Mouse (Mus musculus): ENCODE measurements around the gene Paxbp1. TPM values are rescaled to one million over a fixed set of nuclear protein-coding genes. Genes with fewer than 3 reads are reported as not detected.

The Paxbp1 gene
- total RNA-seq, 2 experiments from 2014 or later = 39.7 to 74.0 TPM

GRCm38 (mm10) chr16:91056043-91056821 is 11.9 kb upstream of the Paxbp1 start:
- intact Hi-C loops (cut with DNase I) = no loop called here
- peak; percentile 52 to 67 for DNase-seq (ENCODE audit: low spot score in 2 of 2)

- DNase-seq (ENCODE audit: low spot score in 2 of 2) = no peak
- intact Hi-C loops (cut with DNase I) = no loop called here
These were observed 10.8 kb upstream of the Paxbp1 start for GRCm38 (mm10) chr16:91055150-91055549.

GRCm38 (mm10) chr16:91053599-91053998 is 9.3 kb upstream of the Paxbp1 start:
- DNase-seq (ENCODE audit: low spot score in 2 of 2) = no peak

GRCm38 (mm10) chr16:91045511-91045910 is 1.2 kb upstream of the Paxbp1 start:
- DNase-seq (ENCODE audit: low spot score in 2 of 2) = peak in 1 of 2 experiments; percentile 16

More at GRCm38 (mm10) chr16:91053599-91053998, 9.3 kb upstream of the Paxbp1 start:
- intact Hi-C loops (cut with DNase I) = no loop called here

GRCm38 (mm10) chr16:91043461-91044248 is 688 bp downstream of the Paxbp1 start:
- peak; percentile 51 to 70 for DNase-seq (ENCODE audit: low spot score in 2 of 2)
- intact Hi-C loops (cut with DNase I) = loop anchor here (1.0 kb wide), 2 partner anchors 30 to 32 kb away; partner anchors contain the start of gene Synj1

More at GRCm38 (mm10) chr16:91045511-91045910, 1.2 kb upstream of the Paxbp1 start:
- intact Hi-C loops (cut with DNase I) = no loop called here

- intact Hi-C loops (cut with DNase I) = no loop called here
- DNase-seq (ENCODE audit: low spot score in 2 of 2) = no peak
These were observed 1.7 kb downstream of the Paxbp1 start for GRCm38 (mm10) chr16:91042640-91043039.

GRCm38 (mm10) chr16:91035866-91036265 is 8.5 kb downstream of the Paxbp1 start:
- intact Hi-C loops (cut with DNase I) = no loop called here
- no peak for DNase-seq (ENCODE audit: low spot score in 2 of 2)

- intact Hi-C loops (cut with DNase I) = no loop called here
- no peak for DNase-seq (ENCODE audit: low spot score in 2 of 2)
These were observed 13.6 kb downstream of the Paxbp1 start for GRCm38 (mm10) chr16:91030751-91031150.

- no peak for DNase-seq (ENCODE audit: low spot score in 2 of 2)
- intact Hi-C loops (cut with DNase I) = no loop called here
These were observed 14.4 kb downstream of the Paxbp1 start for GRCm38 (mm10) chr16:91029901-91030300.

- intact Hi-C loops (cut with DNase I) = no loop called here
- DNase-seq (ENCODE audit: low spot score in 2 of 2) = no peak
These were observed 15.1 kb downstream of the Paxbp1 start for GRCm38 (mm10) chr16:91029161-91029743.

- intact Hi-C loops (cut with DNase I) = no loop called here
- no peak for DNase-seq (ENCODE audit: low spot score in 2 of 2)
These were observed 18.1 kb downstream of the Paxbp1 start for GRCm38 (mm10) chr16:91026290-91026689.

- intact Hi-C loops (cut with DNase I) = no loop called here
- DNase-seq (ENCODE audit: low spot score in 2 of 2) = no peak
These were observed 21.0 kb downstream of the Paxbp1 start for GRCm38 (mm10) chr16:91023384-91023783.

- DNase-seq (ENCODE audit: low spot score in 2 of 2) = no peak
- intact Hi-C loops (cut with DNase I) = no loop called here
These were observed 23.4 kb downstream of the Paxbp1 start for GRCm38 (mm10) chr16:91020842-91021483.

GRCm38 (mm10) chr16:91019476-91019875 is 24.9 kb downstream of the Paxbp1 start:
- no peak for DNase-seq (ENCODE audit: low spot score in 2 of 2)
- intact Hi-C loops (cut with DNase I) = no loop called here

- intact Hi-C loops (cut with DNase I) = no loop called here
- no peak for DNase-seq (ENCODE audit: low spot score in 2 of 2)
These were observed 28.6 kb downstream of the Paxbp1 start for GRCm38 (mm10) chr16:91015761-91016160.

GRCm38 (mm10) chr16:91011847-91012246 is 32.5 kb downstream of the Paxbp1 start:
- intact Hi-C loops (cut with DNase I) = loop anchor here (1.0 kb wide), 1 partner anchor 32 kb away; the partner anchor contains the start of gene Paxbp1
- DNase-seq (ENCODE audit: low spot score in 2 of 2) = no peak

- intact Hi-C loops (cut with DNase I) = loop anchor here (1.0 kb wide), 1 partner anchor 33 kb away; the partner anchor contains the start of gene Paxbp1
- peak; percentile 94 to 96 for DNase-seq (ENCODE audit: low spot score in 2 of 2)
These were observed 33.2 kb downstream of the Paxbp1 start, which contains the start of gene Synj1 for GRCm38 (mm10) chr16:91011021-91011683. Gene Synj1 (minus strand): TSS chr16:91011308.

- intact Hi-C loops (cut with DNase I) = loop anchor here (1.0 kb wide), 1 partner anchor 34 kb away; the partner anchor contains the start of gene Paxbp1
- DNase-seq (ENCODE audit: low spot score in 2 of 2) = no peak
These were observed 33.7 kb downstream of the Paxbp1 start for GRCm38 (mm10) chr16:91010581-91011020.

All from left cerebral cortex, postnatal 36 days (tissue).